Mouse (Mus musculus) spleen, embryonic (tissue): ENCODE data around the gene Dbndd1.
"Not testable (repeated sequence)": the region's sequence is repeated elsewhere in the genome, so short reads cannot be mapped to it uniquely, and the experiment has no call there.

Experiments
- CTCF ChIA-PET: fragments of 350-600 bp; sonication (Branson Sonifier 250); formaldehyde crosslinking; loops from one replicate; lab custom pipeline; 2022; lab: Charles Lee

The Dbndd1 gene

DNA sequence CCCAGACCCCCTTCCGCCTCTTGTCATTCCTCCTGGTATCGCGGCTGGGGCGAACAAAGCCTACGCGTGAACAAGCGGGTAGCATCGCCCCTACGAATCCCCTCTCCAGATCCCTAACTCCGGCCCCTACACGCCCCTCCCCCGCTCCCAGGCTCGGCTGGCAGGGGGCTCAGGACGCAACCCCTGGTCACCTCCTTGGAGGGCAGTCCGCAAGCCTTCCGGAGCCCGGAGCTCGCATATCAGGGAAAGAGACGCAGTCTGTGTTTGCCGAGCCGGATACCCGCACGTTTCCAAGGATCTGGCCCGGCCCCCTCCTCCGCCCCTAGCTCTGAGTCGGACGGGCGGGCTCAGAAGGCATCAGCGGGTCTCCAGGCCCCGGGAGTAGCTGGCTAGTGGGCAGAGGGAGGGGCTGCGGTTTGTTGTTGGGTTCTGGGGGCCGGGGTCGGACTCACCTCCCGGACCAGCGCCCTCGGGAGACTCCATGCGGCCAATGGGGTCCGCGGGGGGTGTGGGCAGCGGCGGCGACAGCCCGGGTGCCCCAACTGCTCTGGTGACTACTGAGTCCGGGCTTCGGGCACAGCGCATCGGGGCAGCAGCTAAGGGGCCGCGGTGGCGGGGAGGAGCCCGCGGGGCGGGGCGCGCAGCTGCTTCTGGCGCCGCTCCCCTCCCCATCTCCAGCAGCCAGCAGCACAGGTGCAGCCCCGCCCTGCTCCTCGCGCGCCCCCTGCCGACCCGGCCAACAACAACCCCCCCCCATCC, at the start of gene Dbndd1:
Dbndd1 (minus strand) TSS at position 683 of the 759 bp plus-strand sequence.
- CTCF ChIA-PET = no interaction called here

DNA sequence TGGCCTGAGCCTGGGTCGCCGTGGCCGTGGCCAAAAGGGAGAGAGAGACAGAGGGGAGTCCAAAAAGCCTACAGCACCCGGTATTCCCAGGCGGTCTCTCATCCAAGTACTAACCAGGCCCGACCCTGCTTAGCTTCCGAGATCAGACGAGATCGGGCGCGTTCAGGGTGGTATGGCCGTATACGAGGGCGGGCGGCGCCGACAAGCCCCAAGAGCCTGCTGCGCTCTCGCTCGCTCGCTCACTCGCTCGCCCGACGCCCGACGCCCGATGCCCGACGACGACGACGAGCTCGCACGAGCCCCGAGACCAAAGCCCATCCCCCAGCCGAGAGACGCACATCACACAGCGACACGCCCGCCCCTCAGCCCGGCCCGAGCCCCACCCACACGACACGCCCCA, 49.0 kb upstream of the Dbndd1 start:
- CTCF ChIA-PET = not testable (repeated sequence)

DNA sequence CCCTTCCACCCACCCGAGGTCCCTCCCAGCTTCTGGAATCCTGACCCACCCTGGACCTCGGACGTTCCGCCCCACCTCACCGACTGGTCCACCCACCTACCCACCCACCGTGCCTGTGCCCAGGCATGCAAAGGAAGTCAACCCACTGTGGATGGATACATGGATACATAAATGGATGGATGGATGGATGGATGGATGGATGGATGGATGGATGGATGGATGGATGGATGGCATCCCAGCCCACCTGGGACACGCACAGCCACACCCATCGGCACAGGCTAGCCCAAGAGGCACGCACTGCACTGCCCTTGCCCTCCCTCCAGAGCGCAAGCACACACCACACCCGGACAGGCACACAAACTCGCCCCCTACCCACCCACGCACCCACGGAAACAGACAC, 22.4 kb upstream of the Dbndd1 start:
- CTCF ChIA-PET = not testable (repeated sequence)

DNA sequence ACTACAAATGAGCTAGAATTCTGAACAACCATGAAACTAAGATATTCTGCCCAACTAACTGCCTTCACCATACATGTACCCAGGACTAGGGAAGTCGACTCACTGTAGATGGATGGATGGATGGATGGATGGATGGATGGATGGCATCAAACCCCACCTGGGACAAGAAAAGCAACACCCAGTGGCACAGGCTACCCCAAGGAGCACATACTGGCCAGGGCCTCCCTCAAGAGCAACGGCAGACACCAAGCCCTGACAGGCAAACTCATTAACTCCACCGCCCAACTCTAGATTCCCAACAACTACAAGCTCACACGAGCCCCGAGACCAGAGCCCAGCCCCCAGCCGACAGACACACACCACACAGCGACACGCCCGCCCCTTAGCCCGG, 21.7 kb upstream of the Dbndd1 start:
- CTCF ChIA-PET = no interaction called here

DNA sequence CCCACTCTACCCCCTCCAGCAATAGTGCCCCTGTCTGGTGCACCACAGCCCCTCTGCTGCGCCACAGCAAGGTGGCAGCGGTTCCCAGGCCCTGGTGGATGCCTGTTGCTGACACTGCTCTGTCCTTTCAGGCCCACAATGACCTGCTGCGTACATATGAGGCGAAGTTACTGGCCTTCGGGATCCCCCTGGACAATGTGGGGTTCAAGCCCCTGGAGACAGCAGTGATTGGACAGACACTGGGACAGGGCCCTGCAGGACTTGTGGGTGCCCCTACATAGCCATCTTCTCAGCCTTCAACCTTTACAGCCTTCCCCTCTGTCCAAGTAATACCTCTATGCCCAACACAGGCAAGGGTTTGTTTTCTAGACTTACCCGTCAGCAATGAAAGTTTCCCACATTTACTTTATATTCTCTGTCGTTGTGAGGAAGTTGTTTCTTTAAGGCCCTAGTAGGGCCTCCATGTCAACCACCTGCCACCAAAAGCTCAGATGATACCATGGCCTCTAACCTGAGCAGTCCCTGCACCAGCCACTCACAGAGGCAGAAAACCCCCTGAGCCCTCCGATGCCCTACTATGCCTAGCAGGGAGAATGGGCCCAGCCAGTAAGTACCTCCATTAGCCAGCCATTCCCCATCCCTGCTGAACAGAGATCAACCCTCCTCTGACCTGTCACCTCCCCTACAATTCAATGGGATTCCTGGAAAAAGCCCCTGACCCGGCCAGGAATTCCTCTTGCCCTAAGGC, 21.2 kb upstream of the Dbndd1 start:
- CTCF ChIA-PET = no interaction called here

DNA sequence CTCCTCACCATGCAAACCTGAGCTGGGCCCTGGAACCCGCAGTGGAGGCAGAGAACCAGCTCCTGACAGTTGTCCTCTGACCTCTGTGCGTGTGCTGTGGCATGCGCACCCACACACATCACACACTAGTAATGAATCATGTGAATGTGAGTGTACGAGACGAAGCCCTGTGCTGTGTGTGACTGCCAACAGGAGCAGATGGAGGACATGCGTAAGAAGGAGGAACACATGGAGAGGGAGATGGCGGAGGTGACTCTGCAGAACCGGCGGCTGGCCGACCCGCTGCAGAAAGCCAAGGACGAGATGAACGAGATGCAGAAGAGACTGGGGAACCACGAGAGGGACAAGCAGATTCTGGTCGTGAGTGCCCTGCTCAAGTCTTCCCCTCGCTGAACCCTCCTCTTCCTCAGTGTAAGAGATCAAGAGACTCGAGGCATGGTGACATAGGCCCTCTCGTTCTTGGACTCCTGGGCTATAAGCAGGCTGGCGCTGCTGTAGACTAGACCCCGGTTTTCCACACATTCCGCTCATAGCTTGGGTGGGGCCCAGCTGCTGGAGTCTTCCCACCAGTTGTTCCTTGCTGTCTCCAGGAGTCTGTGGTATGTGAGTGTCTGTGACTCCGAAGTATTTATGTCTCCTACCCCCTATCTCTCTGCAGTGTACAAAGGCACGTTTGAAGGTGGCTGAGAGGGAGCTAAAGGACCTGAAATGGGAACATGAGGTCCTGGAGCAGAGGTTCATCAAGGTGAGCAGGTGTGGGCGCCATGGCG, 12.6 kb upstream of the Dbndd1 start:
- CTCF ChIA-PET = no interaction called here

DNA sequence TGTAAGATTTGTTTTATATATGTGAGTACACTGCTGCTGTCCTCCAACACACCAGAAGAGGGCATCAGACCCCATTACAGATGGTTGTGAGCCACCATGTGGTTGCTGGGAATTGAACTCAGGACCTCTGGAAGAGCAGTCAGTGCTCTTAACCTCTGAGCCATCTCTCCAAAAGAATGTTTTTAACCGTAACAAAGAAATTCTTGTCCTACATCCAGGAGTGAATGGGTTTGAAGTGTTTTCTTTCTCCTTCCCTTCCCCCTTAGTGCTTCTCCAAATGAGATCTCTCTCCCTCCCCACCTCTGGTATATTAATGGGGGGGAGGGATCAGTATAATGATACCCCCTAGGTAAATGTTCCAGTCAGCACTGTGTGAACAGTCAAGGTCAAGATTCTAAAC, 4.8 kb upstream of the Dbndd1 start:
- CTCF ChIA-PET = not testable (repeated sequence)

DNA sequence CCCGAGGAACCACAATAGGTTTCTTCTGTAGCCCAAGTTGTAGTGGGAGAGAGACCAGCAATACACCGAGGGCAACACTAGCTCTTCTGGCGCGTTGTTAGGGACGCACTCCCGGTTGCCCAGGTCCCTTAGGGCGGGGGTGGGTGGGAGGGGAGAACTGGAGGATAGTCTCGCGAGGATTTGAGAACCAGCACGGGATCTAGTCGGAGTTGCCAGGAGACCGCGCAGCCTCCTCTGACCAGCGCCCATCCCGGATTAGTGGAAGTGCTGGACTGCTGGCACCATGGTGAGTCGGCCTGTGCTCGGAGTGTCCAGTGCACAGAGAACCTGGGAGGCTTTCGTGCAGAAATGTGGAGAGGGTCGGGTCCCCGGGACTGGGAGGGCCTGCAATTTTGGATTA, 3.4 kb upstream of the Dbndd1 start, which contains the start of gene Gas8:
Gas8 (plus strand) TSS at position 168 of the 400 bp plus-strand sequence.
- CTCF ChIA-PET = no interaction called here

DNA sequence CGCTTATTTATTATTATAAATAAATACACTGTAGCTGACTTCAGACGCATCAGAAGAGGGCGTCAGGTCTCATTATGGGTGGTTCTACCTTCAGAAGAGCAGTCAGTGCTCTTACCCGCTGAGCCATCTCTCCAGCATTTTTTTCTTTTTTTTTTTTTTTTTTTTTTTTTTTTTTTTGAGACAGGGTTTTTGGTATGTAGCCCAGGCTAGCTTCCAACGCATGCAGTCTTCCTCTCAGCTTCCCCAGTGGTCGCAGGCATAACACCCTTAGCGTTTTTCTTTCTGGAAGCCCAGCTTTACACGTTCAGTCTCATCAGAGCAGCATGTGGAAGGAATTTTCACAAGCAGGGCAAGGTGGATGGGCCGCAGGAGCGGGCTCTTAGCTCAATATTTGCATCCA, 2.9 kb upstream of the Dbndd1 start:
- CTCF ChIA-PET = interaction anchor here (0.7 kb wide), 1 partner anchor 77 kb away, joined by 4 read pairs; no protein-coding TSS in a partner anchor

DNA sequence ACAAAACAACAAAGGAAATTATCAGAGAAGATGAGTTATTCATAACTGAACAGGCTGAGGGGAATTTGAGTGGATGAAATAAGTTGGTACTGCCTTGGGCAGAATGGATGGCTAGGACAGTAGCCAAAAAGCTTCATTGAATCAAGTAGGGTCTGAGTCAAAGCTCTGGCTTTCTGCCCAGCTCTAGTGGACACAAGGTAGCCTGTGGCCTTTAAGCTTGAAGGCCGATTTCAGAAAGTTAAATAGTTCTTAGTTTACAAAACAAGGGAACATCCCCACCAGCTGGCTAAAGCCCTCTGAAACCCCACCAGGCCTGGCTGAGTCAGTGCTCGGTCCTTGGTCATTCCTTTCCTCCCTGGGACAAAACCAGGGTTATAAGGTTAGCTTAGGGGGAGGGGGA, 1.3 kb upstream of the Dbndd1 start:
- CTCF ChIA-PET = no interaction called here

DNA sequence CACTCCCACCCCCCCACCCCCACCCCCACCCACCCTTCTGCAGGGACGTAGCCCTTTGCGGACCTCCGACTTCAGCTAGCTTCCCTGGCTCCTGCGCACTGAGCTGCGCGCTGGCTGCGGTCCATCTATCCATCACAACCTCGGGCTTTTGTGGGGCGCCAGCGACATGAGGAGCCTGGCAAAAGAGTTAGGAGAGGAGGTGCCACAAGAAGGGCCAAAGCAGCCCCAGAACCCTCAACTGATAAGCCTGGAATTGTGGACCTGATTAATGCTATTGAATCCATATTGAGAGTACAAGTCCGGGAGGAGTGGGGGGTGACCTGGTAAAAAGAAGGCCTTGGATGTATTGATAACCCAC, 256 bp upstream of the Dbndd1 start:
- CTCF ChIA-PET = no interaction called here

DNA sequence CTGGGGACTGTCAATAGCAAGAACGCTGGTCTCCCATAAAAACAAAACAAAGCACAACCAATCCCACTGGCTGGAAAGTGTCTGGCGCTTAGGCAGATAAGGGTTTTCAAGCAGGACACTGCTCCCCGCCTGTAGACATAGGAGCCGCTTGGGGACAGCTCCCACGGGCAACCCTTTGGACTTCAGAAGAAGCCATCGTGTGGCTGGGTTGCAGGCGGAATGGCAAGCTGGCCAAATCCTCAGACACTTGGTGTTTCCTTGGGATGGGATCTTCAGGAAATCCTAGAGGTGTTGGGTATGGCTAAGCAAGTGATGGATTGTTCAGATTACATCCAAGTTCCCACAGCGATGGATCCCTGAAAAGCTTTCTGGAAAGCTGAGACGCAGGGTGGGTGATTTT, 1.1 kb downstream of the Dbndd1 start:
- CTCF ChIA-PET = no interaction called here

DNA sequence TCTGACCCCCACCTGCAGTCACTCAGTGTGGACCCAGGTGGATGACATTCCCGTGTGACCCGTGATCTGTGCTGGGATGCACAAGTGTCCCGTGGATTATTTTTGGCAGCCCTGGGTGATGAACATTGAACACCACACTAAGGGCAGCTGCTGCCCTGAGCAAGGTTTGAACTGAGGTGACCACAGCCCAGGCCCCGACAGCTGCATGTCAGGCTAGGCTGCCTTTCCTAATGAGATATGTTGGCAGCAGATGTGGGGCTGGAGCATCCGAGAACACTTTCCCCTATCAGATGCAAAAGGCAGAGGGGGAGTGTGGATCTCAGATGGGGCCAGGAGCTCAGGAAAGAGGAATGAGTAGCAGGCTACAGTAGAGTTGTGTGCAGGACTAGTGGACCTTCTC, 4.4 kb downstream of the Dbndd1 start:
- CTCF ChIA-PET = no interaction called here

DNA sequence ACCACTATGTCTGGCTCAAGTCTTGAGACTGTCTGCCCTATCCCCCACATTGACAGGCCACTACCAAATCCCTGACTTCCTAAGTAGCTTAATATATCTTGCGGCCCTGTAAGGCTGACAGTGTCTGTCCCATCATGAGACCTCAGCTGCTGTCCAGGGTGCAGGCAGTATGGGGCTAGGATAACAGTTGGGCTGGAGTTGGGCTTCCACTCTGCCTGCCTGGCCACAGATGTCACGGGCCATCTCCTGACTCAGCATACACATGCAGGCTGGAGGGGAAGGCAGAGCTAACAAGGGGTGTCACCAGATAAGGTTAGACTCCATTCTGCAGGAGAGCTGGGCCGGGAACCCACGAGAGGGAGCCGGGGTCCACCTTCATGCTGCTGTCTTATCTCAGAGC, 8.1 kb downstream of the Dbndd1 start:
- CTCF ChIA-PET = no interaction called here

DNA sequence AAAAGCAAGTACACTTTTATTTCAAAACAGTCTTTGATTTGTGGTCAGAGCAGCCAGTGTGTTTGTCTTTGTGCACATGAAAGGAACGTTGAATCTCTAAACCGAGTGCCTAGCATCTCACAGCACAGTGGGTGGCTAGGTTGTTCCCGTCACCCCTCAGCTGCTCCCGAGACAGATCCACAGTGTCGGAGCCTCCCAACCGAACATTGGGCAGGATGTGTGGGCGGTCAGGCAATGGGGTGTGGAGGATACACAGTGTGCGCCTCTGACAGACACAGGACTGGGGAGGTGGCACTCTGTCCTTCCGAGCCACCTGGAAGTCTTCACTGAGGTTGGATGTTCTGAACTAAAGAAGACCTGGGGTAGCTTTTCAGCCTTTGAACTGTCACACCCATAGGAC, 9.6 kb downstream of the Dbndd1 start:
- CTCF ChIA-PET = no interaction called here

DNA sequence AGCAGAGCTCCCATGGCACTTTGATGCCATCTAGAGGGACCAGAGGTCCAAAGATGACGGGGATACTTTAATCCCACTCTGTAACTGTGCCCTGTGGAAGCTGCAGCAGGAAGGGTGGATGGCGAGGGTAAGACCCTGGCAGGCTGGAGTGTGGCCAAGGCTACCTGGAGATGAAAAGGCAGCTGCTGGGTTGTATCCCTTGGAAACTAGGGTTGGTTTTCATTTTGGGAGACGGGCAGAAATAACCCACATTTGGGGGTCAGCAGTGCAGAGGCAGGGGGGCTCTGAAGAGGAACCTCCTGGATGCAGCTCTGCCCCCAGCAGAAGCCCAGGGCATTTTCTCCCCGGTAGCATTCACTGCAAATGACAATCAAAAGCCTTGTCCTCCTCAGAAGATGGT, 10.0 kb downstream of the Dbndd1 start:
- CTCF ChIA-PET = no interaction called here

DNA sequence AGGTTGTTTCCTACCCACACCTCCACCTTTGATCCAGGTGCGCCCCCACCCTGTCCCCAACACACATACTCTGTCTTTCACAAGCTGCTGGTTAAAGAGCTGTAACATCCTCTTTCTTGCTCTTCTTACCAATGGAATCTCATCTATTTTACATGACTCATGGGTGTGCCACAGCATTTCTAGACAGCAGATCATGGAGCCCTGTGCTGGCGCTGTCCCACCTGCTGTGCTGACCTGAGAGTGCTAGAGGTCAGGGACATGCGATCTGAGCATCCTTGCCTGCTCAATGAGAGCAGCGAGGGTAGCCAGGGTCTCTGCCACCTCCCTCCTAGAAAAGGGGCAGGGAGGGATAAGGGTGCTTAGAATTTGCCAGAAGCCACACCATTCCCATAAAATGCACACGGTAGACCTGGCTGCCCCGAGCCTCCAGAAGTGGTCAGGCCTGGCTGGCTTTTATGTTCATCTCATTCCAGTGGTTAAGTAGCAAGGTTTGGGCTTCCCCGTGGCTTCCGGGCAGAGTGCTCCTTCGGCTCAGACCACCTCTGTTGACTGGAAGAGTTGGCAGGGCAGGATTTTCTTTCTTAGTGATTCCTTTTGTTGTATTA, 10.6 kb downstream of the Dbndd1 start:
- CTCF ChIA-PET = no interaction called here

DNA sequence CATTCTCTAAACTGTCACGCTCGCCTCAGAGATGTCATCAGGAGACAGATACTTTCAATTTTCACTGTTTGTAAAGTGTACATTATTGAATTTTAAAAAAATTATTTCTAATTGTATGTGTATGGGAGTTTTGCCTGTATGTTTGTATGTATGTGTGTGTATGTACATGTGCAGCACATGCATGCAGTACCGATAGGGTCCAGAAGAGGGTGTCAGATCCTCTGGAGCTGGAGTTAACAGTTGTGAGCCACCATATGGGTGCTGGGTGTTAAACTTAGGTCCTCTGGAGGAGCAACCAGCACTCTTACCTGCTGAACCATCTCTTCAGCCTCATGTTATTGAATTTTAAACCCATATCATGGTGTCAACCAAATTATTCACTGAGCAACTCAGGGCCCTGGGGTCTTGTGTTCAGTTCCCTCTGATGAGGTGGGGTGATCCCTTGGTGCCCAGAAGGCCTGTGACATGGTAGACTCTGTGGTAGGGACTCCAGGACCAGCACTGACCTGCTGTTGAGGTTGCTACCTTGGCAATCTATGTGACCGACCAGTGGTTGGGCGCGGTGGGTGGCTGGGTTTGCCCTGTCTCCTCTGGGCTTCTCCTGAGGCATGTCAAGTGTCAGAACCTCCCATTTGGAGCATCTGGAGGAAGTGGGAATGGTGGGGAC, 11.3 kb downstream of the Dbndd1 start:
- CTCF ChIA-PET = interaction anchor here (0.8 kb wide), 1 partner anchor 13 kb away, joined by 3 read pairs; no protein-coding TSS in a partner anchor

DNA sequence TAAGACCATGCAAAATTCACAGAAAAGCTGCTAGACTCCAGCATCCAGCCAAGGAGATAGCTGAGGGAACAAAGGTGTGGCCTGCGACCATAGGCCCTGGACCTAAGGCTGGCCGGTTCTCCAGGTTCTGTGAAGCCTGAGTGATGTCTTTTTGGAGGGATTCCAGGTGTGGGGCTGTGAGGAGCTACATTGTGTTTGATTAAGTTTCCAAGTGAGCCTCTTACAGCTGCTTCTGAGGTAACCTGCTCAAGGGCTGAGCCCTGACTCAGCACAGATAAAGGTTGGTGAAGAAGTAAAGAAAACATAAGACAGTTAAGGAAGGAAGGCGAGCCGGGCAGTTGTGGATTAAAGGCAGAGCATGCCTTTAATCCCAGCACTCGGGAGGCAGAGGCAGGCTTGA, 13.1 kb downstream of the Dbndd1 start:
- CTCF ChIA-PET = interaction anchor here (0.6 kb wide), 2 partner anchors 78 to 107 kb away, joined by 4 read pairs; no protein-coding TSS in a partner anchor

DNA sequence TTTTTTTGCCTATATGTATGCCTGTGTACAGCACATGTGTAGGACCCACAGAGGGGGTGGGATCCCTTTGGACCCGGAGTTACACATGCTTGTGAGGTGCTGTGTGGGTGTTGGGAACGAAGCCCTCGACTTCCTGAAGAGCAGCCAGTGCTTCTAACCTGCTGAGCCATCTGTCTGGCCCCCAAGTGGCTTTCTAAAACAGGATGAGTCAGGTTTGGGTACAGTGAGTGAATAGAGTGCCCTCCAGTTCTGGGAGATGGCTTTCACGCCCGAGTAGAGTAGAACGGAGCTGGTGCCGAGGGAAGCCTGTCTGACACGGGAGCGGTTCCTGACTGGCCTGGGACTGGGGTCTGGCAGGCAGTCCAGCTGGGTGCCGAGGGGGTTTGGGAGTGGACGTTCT, 15.7 kb downstream of the Dbndd1 start:
- CTCF ChIA-PET = no interaction called here

DNA sequence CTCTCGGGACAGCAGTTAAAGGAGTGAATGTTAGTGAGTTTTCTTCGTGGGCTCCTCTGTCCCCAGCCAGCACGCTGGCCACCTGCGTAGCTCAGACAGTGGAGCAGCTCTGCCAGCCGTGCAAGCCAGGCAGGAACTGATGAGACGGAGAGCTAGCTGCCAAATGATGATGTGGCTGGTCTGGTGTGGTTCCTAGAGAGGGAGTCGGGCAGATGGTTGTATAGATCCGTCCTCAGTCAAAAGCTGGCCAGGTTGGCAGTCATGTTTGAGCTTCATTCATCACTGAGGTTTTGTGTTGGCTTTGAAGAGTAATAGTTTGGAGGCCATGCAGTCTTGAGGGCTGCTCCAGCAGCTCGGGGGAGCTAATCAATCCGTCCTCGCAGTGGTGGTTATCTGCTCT, 16.3 kb downstream of the Dbndd1 start:
- CTCF ChIA-PET = no interaction called here
